Mouse (Mus musculus) liver, embryonic 15.5 days (tissue): ENCODE data around the gene Nsun3. TPM values are rescaled to one million over a fixed set of nuclear protein-coding genes. Genes with fewer than 3 reads are reported as not detected.
"Not testable (repeated sequence)": the region's sequence is repeated elsewhere in the genome, so short reads cannot be mapped to it uniquely, and the experiment has no call there.

Experiments
- ATAC-seq: fragments of 200-750 bp; cut with Nextera tagmentation; 2 replicates; pipeline ENCODE4 v1.8.0; 2017; ENCODE audit warnings: moderate number of reproducible peaks, mild to moderate bottlenecking, moderate library complexity; ENCODE audit not compliant: insufficient read depth
- H3K27ac ChIP-seq: fragments of 300-500 bp; sonication (generic); replicated peaks from 2 replicates; pipeline ENCODE4 v1.5.1; 2015; ENCODE audit warnings: mild to moderate bottlenecking, inconsistent platforms
- H3K27me3 ChIP-seq: fragments of 300-500 bp; sonication (generic); 2 replicates; pipeline ENCODE4 v1.6.1; 2015; ENCODE audit warnings: mild to moderate bottlenecking, inconsistent platforms
- H3K36me3 ChIP-seq: fragments of 300-500 bp; sonication (generic); replicated peaks from 2 replicates; pipeline ENCODE4 v1.6.1; 2015; ENCODE audit warnings: moderate library complexity, mild to moderate bottlenecking, inconsistent platforms
- H3K4me1 ChIP-seq: fragments of 300-500 bp; sonication (generic); replicated peaks from 2 replicates; pipeline ENCODE4 v1.6.1; 2015; ENCODE audit warnings: inconsistent platforms
- H3K4me2 ChIP-seq: fragments of 300-500 bp; sonication (generic); 2 replicates; pipeline ENCODE4 v1.6.1; 2015; ENCODE audit warnings: moderate library complexity, mild to moderate bottlenecking, inconsistent platforms
- H3K4me3 ChIP-seq: fragments of 300-500 bp; sonication (generic); replicated peaks from 2 replicates; pipeline ENCODE4 v1.5.1; 2015; ENCODE audit warnings: mild to moderate bottlenecking, inconsistent platforms
- H3K9ac ChIP-seq: fragments of 300-500 bp; sonication (generic); 2 replicates; pipeline ENCODE4 v1.6.1; 2015; ENCODE audit warnings: moderate library complexity, mild to moderate bottlenecking, inconsistent platforms
- H3K9me3 ChIP-seq: fragments of 300-500 bp; sonication (generic); replicated peaks from 2 replicates; pipeline ENCODE4 v1.6.1; 2016; ENCODE audit warnings: inconsistent platforms
- WGBS: fragments of 180-500 bp; shearing (Covaris S2); methylation state at CpG from one replicate; pipeline ENCODE4 v1.1.7; 2015; ENCODE audit warnings: mixed read lengths; ENCODE audit not compliant: insufficient replicate concordance; 5-methylcytosine and 5-hydroxymethylcytosine counted together
- microRNA-seq: library from miRNA; unstranded; fragments of <30 nt; microRNA quantifications from one replicate; pipeline ENCODE4, GENCODE M21; 2016
- polyA plus RNA-seq: library from polyadenylated mRNA; unstranded; fragments of >200 nt; fragmentation: Nextera tagmentation; extraction: Ambion mirVana; gene quantifications from 2 replicates; pipeline ENCODE4 v1.2.1, GENCODE M21; 2015

Gene Nsun3
- polyA plus RNA-seq, 1 experiment from 2014 or later = 4.6 TPM

DNA sequence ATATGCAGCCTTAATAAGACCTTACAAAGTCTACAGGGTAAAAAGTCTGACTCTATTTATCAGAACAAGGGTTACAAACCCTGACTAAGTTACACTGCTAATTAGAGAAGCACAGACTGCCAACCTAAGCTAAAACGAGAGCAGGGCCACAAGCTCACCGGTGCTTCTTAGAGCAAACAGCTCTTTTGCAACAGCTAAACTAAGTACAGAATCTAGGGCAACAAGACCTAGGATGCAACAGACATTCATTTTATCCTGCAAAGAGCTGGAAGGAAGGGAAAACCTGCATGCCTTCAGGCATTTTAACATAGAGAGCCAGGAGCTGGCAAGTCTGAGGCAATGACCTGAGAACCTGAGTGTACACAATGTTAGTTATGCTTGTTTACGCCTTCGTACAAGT is 33.5 kb downstream of the Nsun3 start:
- H3K27ac ChIP-seq = no peak overlapping the region
- H3K9me3 ChIP-seq = no peaks in the 10 kb centered on the region
- no peak overlapping the region for H3K4me2 ChIP-seq
- no peak for ATAC-seq
- H3K4me3 ChIP-seq = no peak overlapping the region
- H3K4me1 ChIP-seq = no peaks in the 10 kb centered on the region
- H3K36me3 ChIP-seq = no peaks in the 10 kb centered on the region
- WGBS = 74% methylated on average over 4 of the region's 4 CpGs
- H3K27me3 ChIP-seq = no peaks in the 10 kb centered on the region
- no peak overlapping the region for H3K9ac ChIP-seq

DNA sequence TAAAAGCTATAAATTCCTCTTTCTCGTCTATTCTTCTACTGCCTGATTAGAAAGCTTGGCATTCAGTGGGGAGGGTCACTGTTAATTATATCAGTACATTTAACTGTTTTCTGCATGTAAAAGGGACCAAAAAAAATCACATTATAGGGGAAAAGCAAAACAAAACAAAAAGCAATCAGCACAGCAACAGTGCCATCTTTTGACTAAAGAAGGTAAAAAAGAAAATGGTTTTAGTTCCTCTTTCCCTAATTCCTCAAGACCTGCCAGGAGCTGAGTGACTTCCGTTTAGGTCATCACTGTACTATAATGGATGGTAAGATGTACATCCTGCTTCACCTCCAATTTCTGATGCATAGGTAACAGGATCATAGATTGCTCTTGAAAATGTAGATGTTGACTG is 40.7 kb downstream of the Nsun3 start:
- Histone ChIP-seq H3K4me3 (no peak overlapping the region), H3K4me1 (no peaks in the 10 kb centered on the region), H3K27ac (no peak overlapping the region), H3K4me2 (no peak overlapping the region), H3K27me3 (no peaks in the 10 kb centered on the region), H3K9ac (no peak overlapping the region), H3K9me3 (no peaks in the 10 kb centered on the region), H3K36me3 (no peaks in the 10 kb centered on the region)
- 50% methylated on average over 2 of the region's 2 CpGs for WGBS
- ATAC-seq = no peak

DNA sequence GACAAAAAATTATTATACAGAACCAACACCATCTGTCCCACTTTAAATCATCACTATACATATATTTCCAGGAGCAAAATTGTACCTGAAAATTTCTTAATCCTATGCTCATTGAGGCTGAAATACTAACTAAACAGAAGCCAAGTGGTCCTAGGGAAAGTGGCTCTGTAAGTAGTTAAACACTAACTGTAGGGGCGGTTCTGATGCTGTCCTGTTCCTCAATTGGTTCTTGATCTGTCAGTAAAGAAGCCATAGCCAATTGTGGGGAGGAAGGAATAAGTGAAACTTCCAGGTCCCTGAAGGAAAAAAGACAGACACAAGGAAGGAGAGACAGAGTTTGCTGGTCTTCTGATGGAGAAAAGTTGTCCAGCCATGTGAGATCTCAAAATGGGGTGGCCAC is 52.3 kb downstream of the Nsun3 start:
- Histone ChIP-seq H3K9ac (no peak overlapping the region), H3K27ac (no peak overlapping the region), H3K4me1 (no peaks in the 10 kb centered on the region), H3K9me3 (no peaks in the 10 kb centered on the region), H3K4me3 (no peak overlapping the region), H3K4me2 (no peak overlapping the region), H3K27me3 (no peaks in the 10 kb centered on the region), H3K36me3 (peaks cover 9% of the 10 kb centered on the region; the same call in 1 of the 2 replicates)
- 72% methylated on average over 1 of the region's 1 CpGs for WGBS
- no peak for ATAC-seq

DNA sequence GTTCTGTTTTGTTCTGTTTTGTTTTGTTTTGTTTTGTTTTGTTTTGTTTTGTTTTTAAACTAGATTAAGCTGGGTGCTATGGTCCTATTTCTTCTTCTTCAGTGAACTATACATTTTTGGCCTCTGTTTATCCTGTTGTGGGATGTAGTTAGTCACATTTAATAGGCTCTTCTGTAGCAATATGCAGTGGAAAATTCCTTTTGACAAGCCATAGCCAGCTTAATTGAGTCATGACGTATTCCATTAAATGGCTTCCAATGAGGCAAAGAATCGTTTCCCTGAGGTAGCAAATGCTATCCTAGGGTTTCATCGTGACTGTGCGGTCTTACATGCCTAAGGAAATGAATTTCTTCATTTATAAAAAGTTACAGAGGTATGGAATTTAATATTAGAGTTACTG is 56.3 kb downstream of the Nsun3 start:
- no peak overlapping the region for H3K9ac ChIP-seq
- no peaks in the 10 kb centered on the region for H3K4me1 ChIP-seq
- WGBS = 71% methylated on average over 4 of the region's 4 CpGs
- H3K4me2 ChIP-seq = no peak overlapping the region
- peaks cover 9% of the 10 kb centered on the region; the same call in 1 of the 2 replicates for H3K36me3 ChIP-seq
- no peaks in the 10 kb centered on the region for H3K9me3 ChIP-seq
- H3K4me3 ChIP-seq = no peak overlapping the region
- H3K27me3 ChIP-seq = no peaks in the 10 kb centered on the region
- no peak for ATAC-seq
- no peak overlapping the region for H3K27ac ChIP-seq

DNA sequence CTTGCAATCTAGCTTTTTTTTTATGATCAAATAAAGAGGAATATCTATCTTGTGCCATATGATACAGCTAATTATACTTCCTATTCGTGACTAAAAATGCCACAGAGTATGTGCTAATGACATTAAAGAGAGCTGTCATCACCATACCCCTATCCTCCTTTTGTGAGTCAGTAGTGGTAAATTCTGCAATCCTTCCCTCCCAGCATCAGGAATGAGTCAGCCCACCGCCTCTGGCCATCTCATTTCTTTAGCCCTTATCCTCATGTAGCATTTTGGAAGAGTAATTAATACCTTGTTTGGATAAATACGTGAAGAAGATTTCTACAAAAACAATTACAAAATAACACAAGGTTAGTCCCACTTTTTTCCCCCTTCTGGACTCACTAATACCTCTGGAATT is 56.8 kb downstream of the Nsun3 start:
- Histone ChIP-seq H3K4me1 (no peaks in the 10 kb centered on the region), H3K4me2 (no peak overlapping the region), H3K27ac (no peak overlapping the region), H3K9ac (no peak overlapping the region), H3K36me3 (peaks cover 5% of the 10 kb centered on the region; the same call in 1 of the 2 replicates), H3K27me3 (no peaks in the 10 kb centered on the region), H3K4me3 (no peak overlapping the region), H3K9me3 (no peaks in the 10 kb centered on the region)
- 59% methylated on average over 3 of the region's 3 CpGs for WGBS
- ATAC-seq = no peak

DNA sequence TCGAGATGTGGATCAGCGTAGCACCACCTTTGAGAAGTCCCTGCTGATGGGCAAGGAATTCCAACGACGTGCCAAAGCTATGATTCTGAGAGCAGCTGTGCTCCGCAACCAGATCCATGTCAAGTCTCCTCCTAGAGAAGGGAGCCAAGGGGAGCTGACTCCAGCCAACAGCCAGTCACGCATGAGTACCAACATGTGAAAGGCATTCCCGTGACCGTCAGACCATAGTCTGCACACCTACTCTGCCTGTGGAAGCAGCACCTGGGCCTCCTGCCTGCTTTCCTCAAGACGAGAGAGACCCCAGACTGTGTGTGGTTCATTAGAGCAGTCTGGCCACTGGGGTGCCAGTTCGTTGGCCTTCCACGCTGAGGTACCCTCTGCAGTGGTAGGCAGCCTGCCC is 68.4 kb downstream of the Nsun3 start:
- 72% methylated on average over 9 of the region's 11 CpGs for WGBS
- H3K36me3 ChIP-seq, H3K27ac ChIP-seq, ATAC-seq, H3K9ac ChIP-seq, H3K4me2 ChIP-seq, H3K4me3 ChIP-seq, H3K27me3 ChIP-seq, H3K9me3 ChIP-seq, H3K4me1 ChIP-seq: not testable (repeated sequence)

DNA sequence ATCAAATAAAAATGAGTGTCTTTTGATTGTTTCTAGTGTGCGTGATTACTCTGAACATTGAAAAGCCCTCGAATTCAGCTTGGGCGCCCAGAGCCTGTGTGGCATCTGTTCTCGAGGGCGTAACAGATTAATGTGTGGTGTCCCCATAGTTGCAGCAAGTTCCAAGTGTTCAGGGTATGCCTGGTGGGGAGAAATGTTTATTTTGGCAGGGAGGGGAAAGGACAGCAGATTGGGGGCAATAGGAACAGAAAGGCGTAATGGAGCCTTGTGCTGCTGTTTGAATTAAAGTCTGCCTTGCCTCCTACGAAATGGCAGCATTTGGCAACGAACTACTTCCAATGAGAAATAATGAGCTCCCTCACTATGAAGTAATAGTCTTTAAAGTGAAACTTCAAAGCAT is 96.2 kb downstream of the Nsun3 start:
- 70% methylated on average over 8 of the region's 8 CpGs for WGBS
- H3K27me3 ChIP-seq = no peaks in the 10 kb centered on the region
- H3K4me1 ChIP-seq = no peaks in the 10 kb centered on the region
- no peak overlapping the region for H3K9ac ChIP-seq
- H3K36me3 ChIP-seq = no peaks in the 10 kb centered on the region
- H3K4me2 ChIP-seq = no peak overlapping the region
- H3K4me3 ChIP-seq = no peak overlapping the region
- ATAC-seq = no peak
- no peaks in the 10 kb centered on the region for H3K9me3 ChIP-seq
- no peak overlapping the region for H3K27ac ChIP-seq

DNA sequence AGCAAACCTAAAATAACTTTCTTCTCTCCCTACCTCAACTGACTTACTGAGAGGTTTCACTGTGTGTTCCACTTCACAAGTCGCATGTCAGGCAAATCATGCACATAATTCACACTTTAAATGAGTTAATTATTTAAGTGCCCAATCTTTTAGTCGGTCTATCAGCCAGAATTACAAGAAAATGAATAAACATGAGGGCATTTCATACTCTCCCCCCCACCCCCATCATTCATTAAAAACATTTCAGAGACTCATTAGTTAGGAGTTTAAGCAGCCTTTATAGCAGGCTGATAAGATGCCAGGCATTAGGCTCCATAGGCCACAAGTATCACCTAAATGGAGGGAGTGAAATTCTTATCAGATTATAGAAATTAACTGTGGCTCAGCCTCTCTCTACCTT is 100.5 kb downstream of the Nsun3 start:
- Histone ChIP-seq H3K9me3 (no peaks in the 10 kb centered on the region), H3K4me3 (no peak overlapping the region), H3K27me3 (no peaks in the 10 kb centered on the region), H3K4me2 (no peak overlapping the region), H3K4me1 (no peaks in the 10 kb centered on the region), H3K9ac (no peak overlapping the region), H3K36me3 (no peaks in the 10 kb centered on the region), H3K27ac (no peak overlapping the region)
- ATAC-seq = no peak
- 41% methylated on average over 2 of the region's 2 CpGs for WGBS

DNA sequence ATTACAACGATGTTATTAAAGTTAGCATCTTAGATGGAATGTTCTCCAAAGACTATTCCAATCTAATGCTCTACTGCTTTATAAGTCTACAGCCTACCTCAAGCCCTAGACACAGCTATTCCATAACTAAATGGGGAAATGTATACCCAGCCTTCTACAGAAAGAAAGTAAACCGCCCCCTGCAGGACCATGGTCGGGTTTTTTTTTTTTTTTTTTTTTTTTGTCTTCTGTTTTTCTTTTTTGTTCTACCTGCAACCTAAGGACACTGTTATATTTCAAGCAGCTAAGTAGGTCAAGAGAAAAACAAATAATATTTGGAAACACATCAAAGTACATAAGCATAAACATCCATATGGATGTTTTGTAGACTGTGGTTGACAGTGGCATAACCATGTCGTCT is 101.1 kb downstream of the Nsun3 start:
- Histone ChIP-seq H3K9me3 (no peaks in the 10 kb centered on the region), H3K9ac (no peak overlapping the region), H3K27ac (no peak overlapping the region), H3K36me3 (no peaks in the 10 kb centered on the region), H3K4me1 (no peaks in the 10 kb centered on the region), H3K27me3 (no peaks in the 10 kb centered on the region), H3K4me3 (no peak overlapping the region), H3K4me2 (no peak overlapping the region)
- 59% methylated on average over 4 of the region's 4 CpGs for WGBS
- no peak for ATAC-seq

Small RNA genes within 50 kb of the gene (microRNA-seq; reads per million reads assigned to microRNA genes)
- not detected for gene Gm25986

Other genes with a start within 250 kb of the Nsun3 start
- 0.05 and 0.14 TPM in 2 replicates for gene Stx19, start 27.9 kb upstream of the Nsun3 start, polyA plus RNA-seq
- 3.0 and 4.1 TPM in 2 replicates for gene Arl13b, start 60.2 kb upstream of the Nsun3 start, polyA plus RNA-seq
- gene Pros1, start 67.5 kb upstream of the Nsun3 start, polyA plus RNA-seq = 11.4 and 12.1 TPM in 2 replicates